Mouse (Mus musculus) forebrain, embryonic 11.5 days (tissue): ENCODE measurements around the gene Srrm1. TPM values are rescaled to one million over a fixed set of nuclear protein-coding genes. Genes with fewer than 3 reads are reported as not detected.
A peak's percentile ranks its signal among the peaks of the same experiment; 100 is the strongest.

Source experiments
- ATAC-seq: fragments of 200-750 bp; cut with Nextera tagmentation; replicated peaks from 2 replicates; pipeline ENCODE4 v1.8.0; 2017; ENCODE audit warnings: moderate TSS enrichment; ENCODE audit not compliant: low FRiP score
- DNase-seq: peaks from one replicate; pipeline ENCODE4 v3.0.0-alpha.2; 2017; ENCODE audit warnings: low spot score
- H3K27ac ChIP-seq: fragments of 300-500 bp; sonication (generic); 2 replicates; pipeline ENCODE4 v1.5.1; 2014; ENCODE audit warnings: low read depth, low read length
- H3K27me3 ChIP-seq: fragments of 300-500 bp; sonication (generic); 2 replicates; pipeline ENCODE4 v1.6.1; 2014; ENCODE audit warnings: mild to moderate bottlenecking, low read length, mixed read lengths; ENCODE audit not compliant: control insufficient read depth, insufficient read depth
- H3K36me3 ChIP-seq: fragments of 300-500 bp; sonication (generic); 2 replicates; pipeline ENCODE4 v1.6.1; 2014; ENCODE audit warnings: mild to moderate bottlenecking, low read length, moderate library complexity, mixed read lengths; ENCODE audit not compliant: control insufficient read depth, insufficient read depth
- H3K4me1 ChIP-seq: fragments of 300-500 bp; sonication (generic); replicated peaks from 2 replicates; pipeline ENCODE4 v1.6.1; 2014; ENCODE audit warnings: low read length, mixed read lengths; ENCODE audit not compliant: control insufficient read depth, insufficient read depth
- H3K4me2 ChIP-seq: fragments of 300-500 bp; sonication (generic); 2 replicates; pipeline ENCODE4 v1.6.1; 2014; ENCODE audit warnings: low read depth, mild to moderate bottlenecking, low read length, moderate library complexity, mixed read lengths; ENCODE audit not compliant: severe bottlenecking
- H3K4me3 ChIP-seq: fragments of 300-500 bp; sonication (generic); 2 replicates; pipeline ENCODE4 v1.5.1; 2014; ENCODE audit warnings: low read depth, low read length
- H3K9ac ChIP-seq: fragments of 300-500 bp; sonication (generic); 2 replicates; pipeline ENCODE4 v1.6.1; 2014; ENCODE audit warnings: low read length
- H3K9me3 ChIP-seq: fragments of 300-500 bp; sonication (generic); 2 replicates; pipeline ENCODE4 v1.6.1; 2016; ENCODE audit warnings: low read length, mixed read lengths; ENCODE audit not compliant: control insufficient read depth
- WGBS: fragments of 180-500 bp; shearing (Covaris S2); extraction: QIAGEN DNeasy Blood & Tissue Kit; methylation state at CpG from one replicate; pipeline ENCODE4 v1.1.7; 2014; 5-methylcytosine and 5-hydroxymethylcytosine counted together
- polyA plus RNA-seq: library from polyadenylated mRNA; unstranded; fragments of >200 nt; fragmentation: Nextera tagmentation; extraction: Ambion mirVana; gene quantifications from 2 replicates; pipeline ENCODE4 v1.2.1, GENCODE M21; 2014

Gene Srrm1
- polyA plus RNA-seq, 1 experiment from 2014 or later = 241 TPM

GRCm38 (mm10) chr4:135314419-135314832 is 38.7 kb downstream of the Srrm1 start:
- WGBS = 83% methylated on average over 11 of the region's 11 CpGs
- Histone ChIP-seq H3K36me3 (peaks cover 13% of the 10 kb centered on the region), H3K27ac (no peak overlapping the region), H3K4me1 (0 out of 2 replicates have a peak, but pooled peaks cover 2% of the 10 kb centered on the region), H3K4me2 (no peak overlapping the region), H3K9ac (no peak overlapping the region), H3K4me3 (no peak overlapping the region), H3K27me3 (no peaks in the 10 kb centered on the region), H3K9me3 (no peaks in the 10 kb centered on the region)
- DNase-seq (no peak), ATAC-seq (no peak)

DNA sequence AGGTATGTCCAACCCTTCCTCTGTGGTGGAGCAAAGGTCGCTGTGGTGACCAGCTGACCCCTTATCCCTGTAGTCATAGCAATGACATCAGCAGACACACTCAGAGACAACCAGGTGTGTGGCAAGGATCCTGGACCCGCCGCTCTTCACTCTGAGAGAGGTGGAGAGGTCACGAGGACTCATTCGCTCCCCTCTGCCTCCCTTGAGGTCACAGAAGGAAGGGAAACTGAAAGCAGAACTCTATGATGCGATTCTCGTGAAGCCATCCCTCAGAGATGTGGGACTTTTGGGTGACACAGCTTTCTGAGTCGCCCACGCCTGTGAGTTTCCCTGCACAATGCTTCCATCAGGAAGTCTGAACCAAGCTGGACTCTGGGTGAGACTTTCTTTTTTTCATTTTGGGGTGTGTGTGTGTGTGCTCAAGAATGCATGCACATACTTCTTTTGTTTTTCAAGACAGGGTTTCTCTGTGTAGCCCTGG is 39.3 kb downstream of the Srrm1 start:
- 0 out of 2 replicates have a peak, but pooled peaks cover 2% of the 10 kb centered on the region for H3K4me1 ChIP-seq
- peaks cover 13% of the 10 kb centered on the region for H3K36me3 ChIP-seq
- no peak overlapping the region for H3K9ac ChIP-seq

DNA sequence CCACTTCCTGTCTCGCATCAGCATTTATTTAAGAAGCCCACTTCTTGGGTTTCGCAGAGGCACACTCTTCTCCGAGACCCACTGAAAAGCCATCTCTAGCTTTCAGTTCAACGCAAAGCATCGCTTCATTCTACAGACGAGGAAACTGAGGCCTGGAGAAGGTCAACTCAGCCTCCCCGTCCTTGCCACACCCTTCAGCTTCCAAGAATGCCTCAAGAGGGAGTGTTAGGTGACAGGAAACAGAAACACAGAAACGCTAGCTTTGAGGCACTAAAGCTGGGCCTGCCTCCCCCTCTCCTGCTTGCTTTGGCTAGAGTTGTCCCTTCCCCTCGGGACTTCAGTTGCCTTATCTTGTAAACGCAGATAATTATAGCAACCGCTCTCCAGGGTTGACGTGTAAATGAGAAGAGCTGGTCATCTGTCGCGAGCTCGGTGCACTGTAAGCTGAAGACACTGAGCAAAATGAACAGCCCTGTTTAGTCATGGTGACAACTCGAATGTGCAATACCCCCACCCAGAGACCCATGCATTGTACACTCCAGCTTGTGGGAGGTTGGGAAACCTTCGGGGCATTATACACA is 39.9 kb downstream of the Srrm1 start:
- H3K9me3 ChIP-seq = no peaks in the 10 kb centered on the region
- H3K9ac ChIP-seq = no peak overlapping the region
- ATAC-seq (no peak), DNase-seq (no peak)
- H3K27ac ChIP-seq = no peak overlapping the region
- H3K27me3 ChIP-seq = no peaks in the 10 kb centered on the region
- WGBS = 75% methylated on average over 17 of the region's 17 CpGs
- peaks cover 13% of the 10 kb centered on the region for H3K36me3 ChIP-seq
- H3K4me2 ChIP-seq = no peak overlapping the region
- 0 out of 2 replicates have a peak, but pooled peaks cover 2% of the 10 kb centered on the region for H3K4me1 ChIP-seq
- no peak overlapping the region for H3K4me3 ChIP-seq

More for the DNA sequence above, 39.3 kb downstream of the Srrm1 start:
- Histone ChIP-seq H3K9me3 (no peaks in the 10 kb centered on the region), H3K4me3 (no peak overlapping the region), H3K4me2 (no peak overlapping the region), H3K27me3 (no peaks in the 10 kb centered on the region), H3K27ac (no peak overlapping the region)
- DNase-seq (no peak), ATAC-seq (no peak)
- 85% methylated on average over 9 of the region's 9 CpGs for WGBS

- DNase-seq = no peak
- H3K9me3 ChIP-seq = no peaks in the 10 kb centered on the region
- no peaks in the 10 kb centered on the region for H3K27me3 ChIP-seq
- H3K27ac ChIP-seq = no peak overlapping the region
- no peak for ATAC-seq
- H3K4me3 ChIP-seq = no peak overlapping the region
- H3K4me1 ChIP-seq = 0 out of 2 replicates have a peak, but pooled peaks cover 2% of the 10 kb centered on the region
- no peak overlapping the region for H3K4me2 ChIP-seq
- 63% methylated on average over 4 of the region's 4 CpGs for WGBS
- H3K9ac ChIP-seq = no peak overlapping the region
- peaks cover 13% of the 10 kb centered on the region for H3K36me3 ChIP-seq
Measured at GRCm38 (mm10) chr4:135312706-135313105, 40.4 kb downstream of the Srrm1 start.

DNA sequence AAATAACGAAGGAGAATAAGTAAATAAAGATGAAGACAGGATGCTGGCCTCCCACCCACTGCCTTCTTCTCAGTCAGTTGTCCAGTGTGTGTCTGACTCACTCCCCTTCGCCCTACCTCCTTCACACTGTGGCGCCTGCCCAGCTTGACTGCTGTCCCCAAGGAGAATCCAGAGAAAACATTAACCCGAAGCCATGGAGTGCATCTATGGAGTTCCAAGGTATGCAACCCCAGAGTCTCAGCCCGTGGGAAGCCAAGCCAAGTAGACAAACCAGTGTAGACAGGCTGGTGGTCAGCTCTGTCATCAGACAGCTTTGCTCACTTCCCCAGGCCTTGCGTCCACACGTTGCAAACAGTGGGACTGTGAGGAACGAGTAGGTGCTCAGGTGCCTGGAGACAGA is 42.8 kb downstream of the Srrm1 start:
- H3K4me1 ChIP-seq = 0 out of 2 replicates have a peak, but pooled peaks cover 2% of the 10 kb centered on the region
- no peak overlapping the region for H3K27ac ChIP-seq
- H3K4me3 ChIP-seq = no peak overlapping the region
- no peaks in the 10 kb centered on the region for H3K27me3 ChIP-seq
- H3K9me3 ChIP-seq = no peaks in the 10 kb centered on the region
- 88% methylated on average over 8 of the region's 8 CpGs for WGBS
- H3K9ac ChIP-seq = no peak overlapping the region
- no peak overlapping the region for H3K4me2 ChIP-seq
- DNase-seq (no peak), ATAC-seq (no peak)
- peaks cover 7% of the 10 kb centered on the region for H3K36me3 ChIP-seq

GRCm38 (mm10) chr4:135309726-135310125 is 43.4 kb downstream of the Srrm1 start:
- Histone ChIP-seq H3K9me3 (no peaks in the 10 kb centered on the region), H3K36me3 (peaks cover 1% of the 10 kb centered on the region; the same call in 1 of the 2 replicates), H3K4me1 (0 out of 2 replicates have a peak, but pooled peaks cover 2% of the 10 kb centered on the region), H3K27ac (no peak overlapping the region), H3K9ac (no peak overlapping the region), H3K4me2 (no peak overlapping the region), H3K27me3 (no peaks in the 10 kb centered on the region), H3K4me3 (no peak overlapping the region)
- 68% methylated on average over 5 of the region's 5 CpGs for WGBS
- ATAC-seq (no peak), DNase-seq (no peak)

DNA sequence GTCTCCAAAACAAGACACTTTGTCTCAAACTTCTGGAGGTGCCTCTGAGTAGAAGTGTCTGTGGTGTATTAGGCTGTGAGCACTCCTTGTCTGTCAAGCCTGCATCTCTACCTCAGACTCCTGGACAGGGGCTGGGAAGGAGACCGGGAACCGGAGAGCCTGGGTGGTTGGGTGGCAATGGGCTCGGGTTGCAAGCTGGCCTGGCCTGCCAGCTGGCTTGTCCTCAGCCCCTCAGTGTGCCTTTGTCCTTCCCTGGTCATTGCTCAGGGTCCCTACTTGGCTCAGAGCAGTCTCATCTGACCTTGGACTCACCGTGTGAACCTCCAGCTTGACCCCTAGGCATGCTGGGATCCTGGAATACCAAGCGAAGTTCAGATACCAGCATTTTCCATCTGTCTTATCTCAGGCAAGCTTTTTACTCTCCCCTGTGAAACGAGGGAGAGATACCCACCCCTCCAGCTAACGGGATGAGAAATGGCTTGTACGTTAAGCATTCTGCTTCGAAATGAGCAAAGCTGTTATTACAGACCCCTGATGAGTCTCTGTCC is 43.9 kb downstream of the Srrm1 start:
- DNase-seq (no peak), ATAC-seq (no peak)
- 72% methylated on average over 9 of the region's 9 CpGs for WGBS
- Histone ChIP-seq H3K4me3 (no peak overlapping the region), H3K4me1 (0 out of 2 replicates have a peak, but pooled peaks cover 2% of the 10 kb centered on the region), H3K27ac (no peak overlapping the region), H3K36me3 (no peaks in the 10 kb centered on the region), H3K9ac (no peak overlapping the region), H3K27me3 (no peaks in the 10 kb centered on the region), H3K9me3 (no peaks in the 10 kb centered on the region), H3K4me2 (no peak overlapping the region)

DNA sequence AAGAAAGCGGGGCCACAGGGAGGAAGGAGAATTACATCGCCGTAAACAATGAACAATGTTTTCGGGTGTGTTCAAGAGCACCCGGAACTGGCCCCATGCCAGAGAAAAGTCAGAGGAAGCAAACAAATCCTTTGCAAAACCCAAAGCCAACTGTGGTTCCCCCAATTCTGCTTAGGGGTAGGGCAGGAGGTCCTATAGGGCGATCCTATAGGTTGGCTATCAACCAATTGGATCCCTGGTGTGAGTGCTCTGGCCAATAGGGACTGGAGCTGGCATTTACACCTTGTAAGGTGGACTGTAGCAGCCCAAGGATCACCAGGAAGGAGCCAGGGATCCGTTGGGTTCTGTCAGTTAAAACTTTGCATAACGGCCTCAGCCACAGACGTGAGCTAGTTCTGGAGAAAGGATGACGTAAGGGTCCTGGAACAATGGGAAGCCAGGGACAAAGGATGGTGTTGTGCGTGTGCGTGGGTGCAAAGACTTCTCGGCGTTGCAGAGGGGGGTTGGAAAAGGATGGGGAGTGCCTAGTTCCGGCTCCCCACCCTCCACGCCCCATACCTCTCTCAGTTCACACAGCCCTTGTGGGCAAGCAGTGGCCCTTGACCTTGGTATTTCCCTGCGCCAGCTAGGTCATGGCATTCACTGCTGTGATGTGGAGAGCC is 46.0 kb downstream of the Srrm1 start:
- H3K9me3 ChIP-seq = no peaks in the 10 kb centered on the region
- no peak overlapping the region for H3K27ac ChIP-seq
- WGBS = 47% methylated on average over 17 of the region's 17 CpGs
- H3K4me3 ChIP-seq = no peak overlapping the region
- no peaks in the 10 kb centered on the region for H3K4me1 ChIP-seq
- ATAC-seq (no peak), DNase-seq (no peak)
- 0 out of 2 replicates have a peak overlapping the region, but pooled peaks have one; percentile 16 for H3K4me2 ChIP-seq
- H3K27me3 ChIP-seq = no peaks in the 10 kb centered on the region
- peak overlapping the region; percentile 14; the same call in 1 of the 2 replicates for H3K9ac ChIP-seq
- no peaks in the 10 kb centered on the region for H3K36me3 ChIP-seq
